ENCODE assay signal across 9 mouse cellular contexts in the genomic region with DNA sequence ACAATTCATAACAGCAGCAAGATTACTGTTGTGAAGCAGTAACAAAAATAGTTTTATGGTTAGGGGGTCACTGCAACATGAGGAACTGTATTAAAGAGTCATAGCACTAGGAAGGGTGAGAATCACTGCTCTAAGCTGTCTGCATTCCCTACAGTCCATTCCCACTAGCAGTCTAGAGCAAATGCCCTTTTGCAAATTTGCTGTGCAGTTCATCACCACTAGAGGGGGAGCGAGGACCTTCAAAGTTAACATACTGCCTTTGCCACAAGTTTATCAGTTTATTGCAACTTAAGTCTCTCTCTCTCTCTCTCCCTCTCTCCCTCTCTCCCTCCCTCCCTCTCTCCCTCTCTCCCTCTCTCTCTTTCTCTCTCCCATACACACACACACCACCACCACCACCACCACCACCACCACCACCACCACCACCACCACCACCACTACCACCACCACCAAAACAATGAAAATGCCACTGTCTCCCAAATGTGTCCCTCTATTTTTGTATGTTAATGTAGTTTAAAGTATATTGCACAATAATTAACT.
A peak's percentile ranks its signal among the peaks of the same experiment; 100 is the strongest.
DNase-seq lines count a peak whose midpoint lies in the region; ATAC-seq lines count a peak whose summit lies in the region.
"Had no signal": no experiment of that assay in that cellular context is flagged by ENCODE, and none has a peak within 500 bp of the region (broad histone marks: within the 10 kb centered on the region; RNA-seq: fewer than 3 reads in every experiment).

No protein-coding gene starts in this region.

- no peak overlapping the region for H3K4me2 ChIP-seq in forebrain, embryonic 15.5 days (replicated peaks)
- no peak overlapping the region for H3K4me2 ChIP-seq in hindbrain, embryonic 14.5 days (replicated peaks)
- H3K4me2 ChIP-seq in midbrain, embryonic 13.5 days (replicated peaks), result no peak overlapping the region
- H3K4me2 ChIP-seq: embryonic facial prominence, embryonic 12.5 days had no signal

- H3K27ac ChIP-seq in forebrain, embryonic 15.5 days (replicated peaks), result no peak overlapping the region
- H3K27ac ChIP-seq in hindbrain, embryonic 14.5 days, result no peak overlapping the region
- no peak overlapping the region for H3K27ac ChIP-seq in midbrain, embryonic 13.5 days
- H3K27ac ChIP-seq: embryonic facial prominence, embryonic 12.5 days had no signal

- intact Hi-C loops in left cerebral cortex, postnatal 10 days (cut with DNase I), result loop anchor here (5.0 kb wide), 1 partner anchor 1122 kb away; no protein-coding TSS in a partner anchor

- H3K9me3 ChIP-seq in forebrain, embryonic 15.5 days, result no peaks in the 10 kb centered on the region
- no peaks in the 10 kb centered on the region for H3K9me3 ChIP-seq in hindbrain, embryonic 14.5 days (ENCODE audit: control insufficient read depth, low read length)
- H3K9me3 ChIP-seq in midbrain, embryonic 13.5 days, result no peaks in the 10 kb centered on the region
- H3K9me3 ChIP-seq: embryonic facial prominence, embryonic 12.5 days had no signal

- no peaks in the 10 kb centered on the region for H3K27me3 ChIP-seq in forebrain, embryonic 15.5 days
- H3K27me3 ChIP-seq in hindbrain, embryonic 14.5 days (ENCODE audit: control insufficient read depth, insufficient read depth, low read length), result no peaks in the 10 kb centered on the region
- H3K27me3 ChIP-seq in midbrain, embryonic 13.5 days, result no peaks in the 10 kb centered on the region
- H3K27me3 ChIP-seq: embryonic facial prominence, embryonic 12.5 days had no signal

- H3K4me3 ChIP-seq in forebrain, embryonic 15.5 days, result no peak overlapping the region
- H3K4me3 ChIP-seq in hindbrain, embryonic 14.5 days (replicated peaks; ENCODE audit: low read length), result no peak overlapping the region
- no peak overlapping the region for H3K4me3 ChIP-seq in midbrain, embryonic 13.5 days (replicated peaks)
- H3K4me3 ChIP-seq: embryonic facial prominence, embryonic 12.5 days had no signal

- no peaks in the 10 kb centered on the region for H3K36me3 ChIP-seq in forebrain, embryonic 15.5 days
- H3K36me3 ChIP-seq in hindbrain, embryonic 14.5 days (replicated peaks; ENCODE audit: control insufficient read depth, insufficient read depth), result no peaks in the 10 kb centered on the region
- H3K36me3 ChIP-seq in midbrain, embryonic 13.5 days, result no peaks in the 10 kb centered on the region
- H3K36me3 ChIP-seq: embryonic facial prominence, embryonic 12.5 days had no signal

- H3K9ac ChIP-seq in forebrain, embryonic 15.5 days (replicated peaks), result no peak overlapping the region
- no peak overlapping the region for H3K9ac ChIP-seq in hindbrain, embryonic 14.5 days
- no peak overlapping the region for H3K9ac ChIP-seq in midbrain, embryonic 13.5 days (replicated peaks)
- H3K9ac ChIP-seq: embryonic facial prominence, embryonic 12.5 days had no signal

- 0% methylated on average over 1 of the region's 1 CpGs for WGBS in forebrain, embryonic 15.5 days
- 0% methylated on average over 1 of the region's 1 CpGs for WGBS in hindbrain, embryonic 14.5 days
- 0% methylated on average over 1 of the region's 1 CpGs for WGBS in midbrain, embryonic 13.5 days

- no peaks in the 10 kb centered on the region for H3K4me1 ChIP-seq in forebrain, embryonic 15.5 days
- H3K4me1 ChIP-seq in hindbrain, embryonic 14.5 days (replicated peaks; ENCODE audit: control insufficient read depth, insufficient read depth, low read length), result no peaks in the 10 kb centered on the region
- H3K4me1 ChIP-seq in midbrain, embryonic 13.5 days (replicated peaks), result no peaks in the 10 kb centered on the region
- H3K4me1 ChIP-seq: embryonic facial prominence, embryonic 12.5 days had no signal

- peak; percentile 10 for DNase-seq in ovary, postnatal 10 days (ENCODE audit: low spot score)
- no peak for DNase-seq in ovary, adult 18-20 months (ENCODE audit: low spot score)
- peak; percentile 36 for DNase-seq in brain, embryonic 18.5 days (ENCODE audit: low read depth, low spot score)
- peak; percentile 87 for DNase-seq in hindbrain, embryonic 14.5 days (ENCODE audit: low spot score)
- peak; percentile 60 to 61 for DNase-seq in left cerebral cortex, postnatal 10 days (ENCODE audit: extremely low spot score in 1 of 2, low spot score in 2 of 2)
- peak; percentile 37 for DNase-seq in thymus, postnatal 0 days (ENCODE audit: low spot score)

- ATAC-seq in forebrain, embryonic 15.5 days (replicated peaks), result peak; percentile 68
- ATAC-seq in hindbrain, embryonic 14.5 days (ENCODE audit: low FRiP score), result peak; percentile 31; the same call in 1 of the 2 replicates
- ATAC-seq in midbrain, embryonic 13.5 days, result peak; percentile 66
